Mouse (Mus musculus) MEL-GATA-1-ER (cell line): ENCODE results near the gene Lrrc4.

Experiments
- DNase-seq: peaks from one replicate; pipeline ENCODE4 v3.0.0-alpha.2; 2012; ENCODE audit warnings: low read depth; ENCODE audit errors: extremely low read depth

Gene Lrrc4

DNA sequence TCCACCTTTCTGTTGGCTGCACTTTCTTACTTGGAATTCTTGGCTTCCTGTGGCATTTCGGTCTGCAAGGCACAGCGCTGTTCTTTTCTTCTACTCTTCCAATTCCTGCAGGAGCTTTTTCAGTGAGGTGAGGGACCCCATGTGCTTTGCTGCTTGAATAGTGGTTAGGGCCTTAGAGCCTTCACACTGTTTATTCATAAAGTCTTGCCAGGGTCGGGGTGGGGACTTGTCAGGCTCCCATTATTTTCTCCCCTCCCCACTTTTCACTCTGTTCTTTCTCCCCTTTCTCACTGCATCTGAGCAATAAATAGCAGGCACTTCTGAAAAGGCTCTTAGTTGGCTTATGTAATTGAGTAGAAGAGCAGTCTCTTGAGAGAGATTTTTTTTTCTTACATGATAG, 213.2 kb downstream of the Lrrc4 start:
- DNase-seq = no peak

DNA sequence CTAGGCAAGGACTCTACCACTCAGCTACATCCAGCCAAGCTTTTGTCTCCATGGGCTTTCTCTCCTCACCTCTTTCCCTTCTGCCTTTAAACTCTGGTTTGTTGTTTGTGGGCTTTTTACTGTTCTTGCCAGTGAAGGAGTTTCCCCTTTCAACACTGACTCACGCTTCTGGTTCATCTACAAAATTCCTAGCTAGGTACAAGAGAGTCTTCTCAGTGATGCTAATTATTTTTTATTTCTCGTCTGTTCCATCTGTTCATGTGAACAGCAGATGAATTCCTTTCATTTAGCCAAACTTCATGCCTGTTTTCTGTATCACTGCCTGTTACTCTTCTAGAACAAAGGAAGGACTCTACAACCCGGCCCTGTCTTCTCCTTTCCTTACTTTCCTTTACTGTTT, 215.6 kb downstream of the Lrrc4 start:
- DNase-seq = no peak

DNA sequence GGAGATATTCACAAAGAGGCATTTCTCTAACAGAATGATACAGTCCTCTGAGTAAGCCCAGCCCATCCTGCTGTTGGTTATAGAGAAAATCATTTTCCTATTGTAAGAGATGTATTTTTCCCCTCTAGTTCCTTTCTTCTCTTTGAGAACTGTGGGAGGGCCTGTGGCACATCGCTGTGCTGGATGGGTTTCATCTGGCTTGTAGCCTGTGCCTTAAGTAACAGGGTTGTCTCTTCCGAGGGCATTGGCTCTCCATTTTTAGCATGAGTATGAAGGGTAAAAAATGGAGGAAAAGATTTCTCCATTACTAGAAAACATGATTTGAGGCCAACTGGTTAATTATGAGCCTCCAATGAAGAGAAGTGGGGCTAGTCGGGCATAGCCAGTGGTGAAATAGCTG, 216.1 kb downstream of the Lrrc4 start:
- no peak for DNase-seq

DNA sequence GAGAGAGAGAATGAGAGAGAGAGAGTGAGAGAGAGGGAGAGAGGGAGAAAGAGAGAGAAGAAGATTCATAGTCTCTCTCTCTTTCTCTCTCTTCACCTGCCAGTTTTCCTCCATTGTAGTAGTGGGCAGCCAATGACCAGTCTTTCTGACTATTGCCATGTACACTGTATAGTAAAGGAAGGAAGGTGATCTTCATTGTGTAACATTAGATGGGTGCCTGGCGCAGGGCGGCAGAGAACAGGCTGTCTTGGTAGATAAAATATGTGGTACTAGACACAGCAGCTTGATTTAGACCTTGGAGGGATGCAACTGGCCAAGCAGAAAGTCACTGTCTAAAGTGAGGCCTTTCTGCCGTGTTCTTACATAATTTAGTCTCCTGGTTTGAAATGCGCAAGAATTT, 216.7 kb downstream of the Lrrc4 start:
- no peak for DNase-seq

DNA sequence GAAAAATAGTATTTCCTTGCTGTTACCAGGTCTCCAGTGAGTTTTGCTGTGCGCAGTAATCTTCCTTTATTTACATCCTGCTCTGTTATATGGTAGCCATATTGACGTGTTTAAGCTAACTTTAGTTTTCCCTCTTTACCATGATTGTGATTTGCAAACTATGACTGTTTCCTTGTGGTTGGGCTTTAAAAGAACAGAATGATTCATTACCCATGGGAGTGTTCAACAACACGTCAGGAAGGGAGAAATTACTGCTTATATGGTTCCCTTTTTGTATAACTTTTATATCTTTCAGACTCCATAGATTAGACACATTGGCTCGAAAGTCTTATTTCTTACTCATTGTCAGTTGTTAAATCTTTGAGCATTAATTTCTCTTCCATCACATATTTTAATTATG, 218.1 kb downstream of the Lrrc4 start:
- no peak for DNase-seq
